Mouse (Mus musculus): ENCODE data around the gene L1td1.

DNA sequence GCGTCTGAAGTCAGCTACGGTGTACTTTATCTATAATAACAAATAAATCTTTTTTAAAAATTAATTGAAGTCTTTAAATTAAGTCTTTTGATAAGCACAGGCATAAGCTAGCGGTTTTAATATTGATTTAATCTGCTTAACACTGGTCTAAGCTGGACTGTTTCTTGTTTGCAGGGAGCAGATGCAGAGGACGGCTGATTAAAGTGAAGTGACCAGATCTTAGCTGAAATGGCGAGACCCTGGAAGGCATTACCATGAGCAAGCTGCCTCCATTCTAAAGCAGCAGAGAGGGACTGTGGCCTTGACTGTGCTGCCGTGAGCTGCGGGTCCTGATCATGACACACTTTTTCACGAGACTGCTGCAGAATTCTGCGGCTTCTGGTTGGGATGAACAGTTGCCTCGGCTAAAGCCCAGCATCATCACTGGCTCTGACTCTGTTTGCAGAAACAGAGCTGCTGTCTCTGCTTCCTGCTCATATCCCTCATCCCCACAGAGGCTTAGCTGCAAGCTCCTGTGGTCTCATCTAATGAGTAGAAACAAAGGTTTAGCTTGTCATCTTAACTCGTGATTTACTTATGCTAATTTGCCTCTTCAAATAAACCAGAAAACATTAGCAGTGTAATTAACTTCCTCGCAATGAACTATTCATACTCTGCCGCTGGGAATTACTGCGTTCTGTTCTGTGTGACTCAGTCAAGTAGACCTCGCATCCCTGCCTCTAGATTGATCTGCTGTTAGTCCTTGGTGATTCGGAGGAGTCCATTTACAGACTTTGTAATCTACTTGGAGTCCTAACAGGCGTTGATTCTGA is 8.6 kb upstream of the L1td1 start:
- no peak for TF ChIP-seq CTCF (IDR thresholded peaks at IDR 0.05; ENCODE audit: borderline replicate concordance, insufficient read depth, low read depth, low read length)
- no peak for TF ChIP-seq POLR2A (IDR thresholded peaks at IDR 0.05; ENCODE audit: borderline replicate concordance, insufficient read depth, low read length)
